19 mouse cellular contexts compared by ENCODE assay signal in the genomic region with DNA sequence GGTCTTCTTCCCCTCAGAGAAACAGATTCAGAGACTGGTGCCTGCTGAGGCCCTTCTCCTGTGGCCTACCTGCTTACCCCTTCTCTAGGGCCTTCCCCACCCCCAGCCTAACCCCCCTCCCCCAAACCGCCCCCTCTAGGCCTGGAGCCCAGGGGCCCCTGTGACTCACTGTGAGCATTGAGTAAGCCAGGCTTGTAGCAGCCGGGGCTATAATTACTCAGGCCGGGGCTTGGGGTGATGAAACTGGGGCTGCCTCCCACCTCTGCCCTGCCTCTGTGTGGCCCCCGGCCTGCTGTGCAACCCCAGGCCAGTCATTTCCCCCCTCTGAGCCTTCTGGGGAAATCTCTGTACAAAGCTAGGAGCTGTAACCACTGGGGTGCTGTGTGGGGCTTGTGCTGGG. TPM values are rescaled to one million over a fixed set of nuclear protein-coding genes. Genes with fewer than 3 reads are reported as not detected.
A peak's percentile ranks its signal among the peaks of the same experiment; 100 is the strongest.
DNase-seq lines count a peak whose midpoint lies in the region; ATAC-seq and TF ChIP-seq lines count a peak whose summit lies in the region.
"Had no signal": no experiment of that assay in that cellular context is flagged by ENCODE, and none has a peak within 500 bp of the region (broad histone marks: within the 10 kb centered on the region; RNA-seq: fewer than 3 reads in every experiment).

No protein-coding gene starts in this region.

- intact Hi-C loops in gastrocnemius, adult 2 months (cut with DNase I), result no loop called here

- no peak for ATAC-seq in liver, embryonic 15.5 days (ENCODE audit: insufficient read depth)
- no peak for ATAC-seq in midbrain, embryonic 15.5 days (replicated peaks)
- ATAC-seq: forebrain, embryonic 14.5 days had no signal

- no peaks in the 10 kb centered on the region for H3K27me3 ChIP-seq in liver, embryonic 15.5 days
- no peaks in the 10 kb centered on the region for H3K27me3 ChIP-seq in midbrain, embryonic 15.5 days (replicated peaks)
- H3K27me3 ChIP-seq: hindbrain, embryonic 12.5 days; kidney, embryonic 15.5 days; midbrain, embryonic 12.5 days; neural tube, embryonic 13.5 days had no signal

- H3K27ac ChIP-seq in gastrocnemius, adult 2 months, result peak overlapping the region; percentile 36
- H3K27ac ChIP-seq in liver, embryonic 15.5 days (replicated peaks), result peak overlapping the region; percentile 33; the same call in 1 of the 2 replicates
- H3K27ac ChIP-seq in midbrain, embryonic 15.5 days, result no peak overlapping the region
- H3K27ac ChIP-seq: hindbrain, embryonic 12.5 days; kidney, embryonic 15.5 days; midbrain, embryonic 12.5 days; neural tube, embryonic 13.5 days had no signal

- TF ChIP-seq CTCF in gastrocnemius, adult 2 months (IDR thresholded peaks at IDR 0.05), result no peak

- peak overlapping the region; percentile 30 for H3K4me2 ChIP-seq in liver, embryonic 15.5 days
- H3K4me2 ChIP-seq in midbrain, embryonic 15.5 days, result no peak overlapping the region
- H3K4me2 ChIP-seq: hindbrain, embryonic 12.5 days; kidney, embryonic 15.5 days; midbrain, embryonic 12.5 days; neural tube, embryonic 13.5 days had no signal

- no peaks in the 10 kb centered on the region for H3K9me3 ChIP-seq in liver, embryonic 15.5 days (replicated peaks)
- no peaks in the 10 kb centered on the region for H3K9me3 ChIP-seq in midbrain, embryonic 15.5 days
- H3K9me3 ChIP-seq: hindbrain, embryonic 12.5 days; kidney, embryonic 15.5 days; midbrain, embryonic 12.5 days; neural tube, embryonic 13.5 days had no signal

- H3K36me3 ChIP-seq in liver, embryonic 15.5 days (replicated peaks), result peaks cover 100% of the 10 kb centered on the region
- H3K36me3 ChIP-seq in midbrain, embryonic 15.5 days (replicated peaks), result peaks cover 41% of the 10 kb centered on the region

- H3K4me3 ChIP-seq in gastrocnemius, adult 2 months, result peak overlapping the region; percentile 30
- H3K4me3 ChIP-seq in liver, embryonic 15.5 days (replicated peaks), result no peak overlapping the region
- H3K4me3 ChIP-seq in midbrain, embryonic 15.5 days, result no peak overlapping the region
- H3K4me3 ChIP-seq: hindbrain, embryonic 12.5 days; kidney, embryonic 15.5 days; midbrain, embryonic 12.5 days; neural tube, embryonic 13.5 days had no signal

- no peak overlapping the region for H3K9ac ChIP-seq in liver, embryonic 15.5 days
- no peak overlapping the region; the same call in 1 of the 2 replicates for H3K9ac ChIP-seq in midbrain, embryonic 15.5 days
- H3K9ac ChIP-seq: hindbrain, embryonic 12.5 days; kidney, embryonic 15.5 days; midbrain, embryonic 12.5 days; neural tube, embryonic 13.5 days had no signal

- peaks cover 66% of the 10 kb centered on the region for H3K4me1 ChIP-seq in liver, embryonic 15.5 days (replicated peaks)
- H3K4me1 ChIP-seq in midbrain, embryonic 15.5 days, result peaks cover 15% of the 10 kb centered on the region

- DNase-seq in gastrocnemius, adult 2 months, result no peak
- no peak for DNase-seq in gastrocnemius, postnatal 10 days
- DNase-seq in 3134 (ENCODE audit: extremely low read depth, insufficient read length, low spot score), result peak; percentile 55
- peak; percentile 63 for DNase-seq in Muller cell, postnatal 12 days (ENCODE audit: inconsistent ontology term)
- no peak for DNase-seq in ovary, postnatal 36 days (ENCODE audit: low spot score)
- no peak for DNase-seq in spleen, postnatal 4 days (ENCODE audit: low spot score in 2 of 2)
- DNase-seq: cerebellum, adult 18-20 months; embryo, embryonic 11 days; thymus, adult 18-20 months had no signal

- 81% methylated on average over 4 of the region's 4 CpGs for WGBS in liver, embryonic 15.5 days (ENCODE audit: insufficient replicate concordance)
- WGBS in midbrain, embryonic 15.5 days, result 94% methylated on average over 4 of the region's 4 CpGs

RNA-seq across cellular contexts. Expression of a gene that starts 11.3 kb away (rescaled TPM):
- total RNA-seq in gastrocnemius, adult 2 months (2021), result 10 to 100 TPM; 23.3 to 25.9 TPM
- 10 to 100 TPM; 29.2 to 35.9 TPM for total RNA-seq in gastrocnemius, postnatal 10 days (2021)
- polyA plus RNA-seq in liver, embryonic 15.5 days (2015; fragmentation: Nextera tagmentation; extraction: Ambion mirVana), result 47.6 and 56.9 TPM in 2 replicates
- polyA plus RNA-seq in midbrain, embryonic 15.5 days (2015; fragmentation: Nextera tagmentation; extraction: Ambion mirVana), result 16.2 and 16.7 TPM in 2 replicates

RNA-seq across cellular contexts. Expression of a gene that starts 21.4 kb away (rescaled TPM):
- total RNA-seq in gastrocnemius, adult 2 months (2021), result 10 to 100 TPM; 15.7 to 16.2 TPM
- total RNA-seq in gastrocnemius, postnatal 10 days (2021), result 10 to 100 TPM; 10.7 to 13.8 TPM
- 26.0 and 32.6 TPM in 2 replicates for polyA plus RNA-seq in liver, embryonic 15.5 days (2015; fragmentation: Nextera tagmentation; extraction: Ambion mirVana)
- 59.2 and 66.3 TPM in 2 replicates for polyA plus RNA-seq in midbrain, embryonic 15.5 days (2015; fragmentation: Nextera tagmentation; extraction: Ambion mirVana)

RNA-seq across cellular contexts. Expression of a gene that starts 30.1 kb away (rescaled TPM):
- 1,000 to 10,000 TPM; 1,128 to 1,335 TPM for total RNA-seq in gastrocnemius, adult 2 months (2021)
- 1,000 to 10,000 TPM in 1 of 2 experiments, 100 to 1,000 TPM in 1; 974 to 1,018 TPM for total RNA-seq in gastrocnemius, postnatal 10 days (2021)
- 270 and 306 TPM in 2 replicates for polyA plus RNA-seq in liver, embryonic 15.5 days (2015; fragmentation: Nextera tagmentation; extraction: Ambion mirVana)
- 588 and 606 TPM in 2 replicates for polyA plus RNA-seq in midbrain, embryonic 15.5 days (2015; fragmentation: Nextera tagmentation; extraction: Ambion mirVana)

RNA-seq across cellular contexts. Expression of a gene that starts 36.5 kb away (rescaled TPM):
- 10 to 100 TPM; 22.1 to 24.9 TPM for total RNA-seq in gastrocnemius, adult 2 months (2021)
- 10 to 100 TPM; 29.8 to 30.4 TPM for total RNA-seq in gastrocnemius, postnatal 10 days (2021)
- 16.6 and 17.8 TPM in 2 replicates for polyA plus RNA-seq in liver, embryonic 15.5 days (2015; fragmentation: Nextera tagmentation; extraction: Ambion mirVana)
- polyA plus RNA-seq in midbrain, embryonic 15.5 days (2015; fragmentation: Nextera tagmentation; extraction: Ambion mirVana), result 66.3 and 67.3 TPM in 2 replicates

RNA-seq across cellular contexts. Expression of a gene that starts 37.4 kb away (rescaled TPM):
- total RNA-seq in gastrocnemius, adult 2 months (2021), result not detected
- total RNA-seq in gastrocnemius, postnatal 10 days (2021), result not detected
- polyA plus RNA-seq in liver, embryonic 15.5 days (2015; fragmentation: Nextera tagmentation; extraction: Ambion mirVana), result 0.07 TPM in 1 of 2 replicates, not detected in the other
- not detected in 2 replicates for polyA plus RNA-seq in midbrain, embryonic 15.5 days (2015; fragmentation: Nextera tagmentation; extraction: Ambion mirVana)
- total RNA-seq: layer of hippocampus, postnatal 25 days; liver, adult 2 months had no signal
- polyA plus RNA-seq: forebrain, embryonic 14.5 days; gonadal fat pad, adult 2 months; hindbrain, embryonic 12.5 days; kidney, embryonic 15.5 days; liver, adult 2 months; midbrain, embryonic 12.5 days; neural tube, embryonic 13.5 days had no signal

Comparison
In these comparisons a context has a peak if more than half of its experiments do, and no peak if none do; other contexts are left out.
1. DNase-seq: peak in 3134 (single experiment) and Muller cell, postnatal 12 days (single experiment); none in gastrocnemius, adult 2 months (single experiment), gastrocnemius, postnatal 10 days (single experiment), ovary, postnatal 36 days (single experiment) and spleen, postnatal 4 days (0 of 2).